Mouse (Mus musculus): ENCODE data around the gene Lonp1. TPM values are rescaled to one million over a fixed set of nuclear protein-coding genes. Genes with fewer than 3 reads are reported as not detected.
"Not testable (repeated sequence)": the region's sequence is repeated elsewhere in the genome, so short reads cannot be mapped to it uniquely, and the experiment has no call there.

The Lonp1 gene
- 10 to 100 TPM; 89.0 to 90.5 TPM for total RNA-seq (2021)

- peak; percentile 96 for DNase-seq
These were observed at the start of gene Lonp1 for GRCm38 (mm10) chr17:56626754-56627470. Gene Lonp1 (minus strand): TSS chr17:56626887.

DNA sequence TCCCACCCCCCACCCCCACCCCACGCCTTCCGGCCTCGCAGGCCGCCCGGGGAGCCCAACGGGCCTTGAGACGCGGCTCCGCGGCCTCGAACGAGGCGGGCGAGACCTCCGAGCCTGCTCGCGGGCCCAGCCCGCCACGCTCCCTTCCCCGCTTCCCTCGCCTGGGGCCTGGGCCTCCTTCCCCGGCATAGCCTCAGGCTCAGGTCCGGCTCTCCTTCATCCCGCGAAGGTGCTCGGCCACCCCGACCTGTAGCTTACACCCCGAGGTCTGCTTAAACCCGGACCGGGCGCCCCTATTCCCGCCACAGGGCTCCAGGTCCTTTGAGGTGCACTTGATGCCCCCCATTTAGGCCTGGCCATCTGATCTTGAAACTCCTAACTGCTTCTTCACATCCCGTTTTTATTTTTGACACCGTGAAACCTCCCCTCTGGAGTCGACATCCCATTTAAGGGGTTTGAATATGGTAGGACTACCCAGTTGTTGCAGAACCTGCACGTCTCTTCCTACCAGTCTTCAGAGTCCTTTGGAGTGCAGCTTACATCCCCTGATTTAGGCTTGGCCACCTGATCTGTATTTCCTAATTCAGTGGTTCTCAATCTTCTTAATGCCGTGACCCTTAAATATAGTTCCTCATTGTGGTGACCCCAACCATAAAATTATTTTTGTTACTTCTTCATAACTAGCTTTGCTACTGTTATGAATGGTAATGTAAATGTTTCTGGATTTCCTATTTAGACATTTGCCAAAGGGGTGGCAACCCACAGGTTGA lies 47.1 kb upstream of the Lonp1 start:
- no peak for DNase-seq

- peak; percentile 100 for DNase-seq
These were observed 46.4 kb upstream of the Lonp1 start, which contains the start of gene Ranbp3 for GRCm38 (mm10) chr17:56672941-56673646. Gene Ranbp3 (plus strand): TSS chr17:56673294.

- DNase-seq: no peak
These were observed 43.1 kb upstream of the Lonp1 start for GRCm38 (mm10) chr17:56669766-56670165.

- DNase-seq: peak; percentile 89
These were observed 41.9 kb upstream of the Lonp1 start for GRCm38 (mm10) chr17:56668384-56669144.

DNA sequence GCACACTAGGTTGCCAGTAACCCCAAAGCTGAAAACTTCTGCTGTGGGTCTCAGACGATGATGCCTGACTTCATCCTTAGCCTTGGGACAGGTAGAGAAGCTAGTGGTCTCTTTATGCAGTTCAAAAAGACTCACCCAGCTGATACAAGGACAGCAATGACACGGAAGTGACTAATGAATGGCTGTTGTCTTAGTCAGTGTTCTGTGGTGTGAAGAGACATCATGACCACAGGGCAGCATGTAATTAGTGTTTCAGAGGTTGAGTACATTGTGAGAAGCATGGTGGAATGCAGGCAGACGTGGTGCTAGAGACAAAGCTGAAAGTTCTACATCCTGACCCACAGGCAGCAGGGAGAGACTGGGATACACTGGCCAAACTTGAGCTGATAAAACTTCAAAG lies 40.9 kb upstream of the Lonp1 start:
- DNase-seq: no peak

- peak; percentile 5 for DNase-seq
These were observed 39.7 kb upstream of the Lonp1 start for GRCm38 (mm10) chr17:56666384-56666783.

GRCm38 (mm10) chr17:56664333-56664732 lies 37.6 kb upstream of the Lonp1 start:
- no peak for DNase-seq

GRCm38 (mm10) chr17:56663659-56664058 lies 37.0 kb upstream of the Lonp1 start:
- DNase-seq: no peak

GRCm38 (mm10) chr17:56656171-56656570 lies 29.5 kb upstream of the Lonp1 start:
- no peak for DNase-seq

GRCm38 (mm10) chr17:56655311-56655710 lies 28.6 kb upstream of the Lonp1 start:
- no peak for DNase-seq

- DNase-seq: no peak
These were observed 28.1 kb upstream of the Lonp1 start for GRCm38 (mm10) chr17:56654771-56655170.

GRCm38 (mm10) chr17:56651801-56652200 lies 25.1 kb upstream of the Lonp1 start:
- DNase-seq: no peak

DNA sequence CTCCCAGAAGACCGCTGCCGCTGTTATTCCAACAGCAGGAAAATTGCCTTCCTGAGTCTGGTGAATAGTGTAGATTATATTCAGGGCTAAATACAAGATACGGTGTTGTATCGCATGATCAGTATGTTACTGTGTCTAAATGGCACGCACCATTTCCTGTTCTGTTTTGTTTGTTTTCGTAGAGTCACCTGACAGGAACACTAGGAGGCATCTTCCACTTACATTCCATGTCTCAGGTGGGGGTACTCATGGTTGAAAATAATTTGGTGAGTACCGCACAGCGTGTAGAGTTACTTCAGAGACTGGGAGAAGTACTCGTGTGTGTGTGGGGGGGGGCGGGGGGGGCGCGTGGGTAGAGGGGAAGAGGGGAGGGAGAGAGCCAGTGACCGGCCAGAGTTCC lies 20.9 kb upstream of the Lonp1 start:
- DNase-seq: no peak

DNA sequence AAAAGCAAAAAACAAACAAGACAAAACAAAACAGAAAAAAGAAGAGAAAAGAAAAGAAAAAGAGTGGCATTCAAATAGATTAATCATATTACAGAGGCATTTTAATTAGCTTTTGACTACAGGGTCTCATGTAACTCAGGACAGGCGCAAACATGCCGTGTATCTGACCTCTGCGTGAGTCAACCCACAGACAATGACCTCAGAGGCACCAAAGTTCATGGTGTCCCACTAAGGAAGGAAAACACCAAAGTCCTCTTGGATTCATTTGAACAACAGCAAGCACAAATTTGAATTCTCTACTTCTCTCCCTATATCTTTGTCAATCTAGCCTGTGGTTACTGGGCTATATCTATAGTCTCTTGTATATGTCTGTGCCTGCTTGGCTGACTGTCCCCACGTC lies 16.6 kb upstream of the Lonp1 start:
- DNase-seq: no peak

DNA sequence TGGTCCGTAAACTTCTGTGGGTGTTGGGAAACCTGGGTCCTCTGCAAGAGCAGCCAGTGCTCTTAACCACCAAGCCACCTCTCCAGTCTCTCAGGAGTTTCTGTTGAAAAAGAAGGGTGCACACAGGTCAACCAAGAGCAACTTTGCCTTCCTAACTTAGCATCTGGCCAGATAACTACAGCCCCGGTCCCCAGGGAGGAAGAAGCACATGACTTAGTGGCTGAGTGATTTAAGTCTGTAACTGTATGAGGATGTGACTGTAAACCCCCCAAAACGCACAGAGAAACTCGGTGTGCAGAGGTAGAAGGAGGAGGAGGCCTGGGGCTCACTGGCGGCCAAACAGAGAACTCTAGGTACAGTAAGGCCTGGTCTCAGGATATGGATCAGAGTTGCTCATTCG lies 7.3 kb upstream of the Lonp1 start:
- no peak for DNase-seq

GRCm38 (mm10) chr17:56631807-56632206 lies 5.1 kb upstream of the Lonp1 start:
- no peak for DNase-seq

DNA sequence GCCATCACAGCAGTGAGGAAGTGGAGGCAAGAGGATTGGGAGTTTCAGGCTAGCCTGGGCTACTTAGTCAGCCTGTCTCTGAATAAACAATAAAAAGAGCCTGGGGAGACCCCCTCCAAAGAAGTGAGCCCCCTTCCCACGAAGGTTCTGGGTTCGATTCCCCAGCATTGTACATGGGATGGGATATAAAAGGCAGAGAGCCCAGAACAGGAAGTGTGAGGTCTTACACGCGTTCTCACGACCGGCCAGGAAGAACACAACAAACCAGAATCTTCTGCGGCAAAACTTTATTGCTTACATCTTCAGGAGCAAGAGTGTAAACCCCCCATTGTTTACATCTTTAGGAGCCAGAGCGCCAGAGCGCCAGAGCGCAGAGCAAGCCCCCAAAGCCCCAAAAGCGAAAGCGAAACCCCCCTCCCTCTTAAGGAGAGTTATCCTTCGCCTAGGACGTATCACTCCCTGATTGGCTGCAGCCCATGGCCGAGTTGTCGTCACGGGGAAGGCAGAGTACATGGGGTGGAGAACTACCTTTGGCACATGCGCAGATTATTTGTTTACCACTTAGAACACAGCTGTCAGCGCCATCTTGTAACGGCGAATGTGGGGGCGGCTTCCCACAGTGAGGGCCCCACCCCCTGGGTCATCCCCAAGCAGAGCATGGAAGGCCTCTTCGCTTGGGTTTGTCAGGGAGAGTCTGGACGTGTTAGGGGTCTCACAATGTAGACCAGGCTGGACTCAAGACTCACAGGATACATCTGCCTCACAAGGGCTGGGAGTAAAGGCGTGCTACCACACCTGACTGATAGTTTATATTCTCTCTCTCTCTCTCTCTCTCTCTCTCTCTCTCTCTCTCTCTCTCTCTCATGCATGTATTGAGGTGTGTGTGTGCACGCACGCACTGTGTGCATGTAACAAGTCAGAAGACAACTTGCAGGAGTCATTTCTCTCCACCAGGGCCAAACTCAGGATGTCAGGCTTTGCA lies 3.4 kb upstream of the Lonp1 start:
- DNase-seq: not testable (repeated sequence)

DNA sequence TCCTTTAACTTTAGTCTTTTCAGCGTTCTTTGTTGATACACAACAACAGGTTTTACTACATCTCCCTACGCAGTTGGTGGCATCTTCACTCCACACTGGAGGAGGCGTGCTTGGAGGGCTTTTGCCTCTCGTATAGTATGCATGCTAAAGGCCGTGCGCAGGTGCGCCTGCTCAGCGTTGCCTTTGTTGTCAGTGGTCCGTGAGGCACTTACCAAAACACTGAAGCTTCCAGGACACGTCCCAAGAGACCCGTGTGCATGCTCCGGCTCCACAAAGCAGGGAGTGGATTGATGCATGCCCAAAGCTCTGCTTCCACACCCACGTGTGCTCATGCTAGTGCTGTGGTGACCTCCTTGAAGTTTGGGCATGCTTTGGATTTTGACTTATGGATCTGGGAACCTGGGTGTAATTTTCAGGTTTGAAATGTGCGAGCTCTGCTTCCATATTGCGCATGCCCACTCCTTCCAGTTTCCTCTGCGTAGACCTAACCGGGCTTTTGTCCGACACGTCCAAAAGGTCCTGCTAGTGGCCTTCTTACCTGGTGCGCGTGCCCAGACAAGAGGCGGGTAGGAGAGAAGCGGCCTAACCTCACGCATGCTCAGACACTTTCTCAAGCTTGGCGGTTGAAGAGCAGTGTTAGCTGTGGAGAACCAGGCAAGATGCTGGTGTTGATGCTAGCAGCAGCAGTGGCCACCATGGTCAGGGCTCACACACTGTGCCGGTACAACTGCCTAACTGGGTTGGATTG lies 1.0 kb upstream of the Lonp1 start, which contains the start of gene Catsperd:
Catsperd (plus strand) TSS at position 614 of the 748 bp plus-strand sequence.
- DNase-seq: no peak

- DNase-seq: no peak
These were observed 427 bp downstream of the Lonp1 start for GRCm38 (mm10) chr17:56626260-56626659.

All from heart, postnatal 4 days (tissue).